Mouse (Mus musculus) intestine, embryonic 14.5 days (tissue): Measurements from ENCODE around the gene Ift172. TPM values are rescaled to one million over a fixed set of nuclear protein-coding genes. Genes with fewer than 3 reads are reported as not detected.
"Not testable (repeated sequence)": the region's sequence is repeated elsewhere in the genome, so short reads cannot be mapped to it uniquely, and the experiment has no call there.

Source experiments
- ATAC-seq: fragments of 200-750 bp; cut with Nextera tagmentation; replicated peaks from 2 replicates; pipeline ENCODE4 v1.8.0; 2017; ENCODE audit warnings: low read depth, moderate number of reproducible peaks, moderate TSS enrichment, moderate library complexity; ENCODE audit not compliant: low FRiP score, low TSS enrichment
- DNase-seq: peaks from one replicate; pipeline ENCODE4 v3.0.0-alpha.2; 2018; ENCODE audit warnings: low spot score
- H3K27ac ChIP-seq: fragments of 300-500 bp; sonication (generic); 2 replicates; pipeline ENCODE4 v1.5.1; 2014; ENCODE audit warnings: low read depth, mild to moderate bottlenecking, control low read depth
- H3K27me3 ChIP-seq: fragments of 300-500 bp; sonication (generic); replicated peaks from 2 replicates; pipeline ENCODE4 v1.6.1; 2014; ENCODE audit warnings: low read length, control low read depth; ENCODE audit not compliant: control insufficient read depth, insufficient read depth
- H3K36me3 ChIP-seq: fragments of 300-500 bp; sonication (generic); 2 replicates; pipeline ENCODE4 v1.6.1; 2014; ENCODE audit warnings: low read length, control low read depth; ENCODE audit not compliant: control insufficient read depth, insufficient read depth
- H3K4me1 ChIP-seq: fragments of 300-500 bp; sonication (generic); replicated peaks from 2 replicates; pipeline ENCODE4 v1.6.1; 2014; ENCODE audit warnings: low read length, control low read depth, mixed read lengths; ENCODE audit not compliant: control insufficient read depth, insufficient read depth
- H3K4me2 ChIP-seq: fragments of 300-500 bp; sonication (generic); 2 replicates; pipeline ENCODE4 v1.6.1; 2014; ENCODE audit warnings: low read length
- H3K4me3 ChIP-seq: fragments of 300-500 bp; sonication (generic); 2 replicates; pipeline ENCODE4 v1.5.1; 2014; ENCODE audit warnings: low read depth, low read length, control low read depth, mixed read lengths
- H3K9ac ChIP-seq: fragments of 300-500 bp; sonication (generic); 2 replicates; pipeline ENCODE4 v1.6.1; 2014; ENCODE audit warnings: mild to moderate bottlenecking, low read length
- H3K9me3 ChIP-seq: fragments of 300-500 bp; sonication (generic); 2 replicates; pipeline ENCODE4 v1.6.1; 2016; ENCODE audit warnings: low read length, control low read depth; ENCODE audit not compliant: control insufficient read depth
- WGBS: fragments of 180-500 bp; shearing (Covaris S2); extraction: QIAGEN DNeasy Blood & Tissue Kit; methylation state at CpG from one replicate; pipeline ENCODE4 v1.1.7; 2014; 5-methylcytosine and 5-hydroxymethylcytosine counted together
- polyA plus RNA-seq: library from polyadenylated mRNA; unstranded; fragments of >200 nt; fragmentation: Nextera tagmentation; extraction: Ambion mirVana; gene quantifications from 2 replicates; pipeline ENCODE4 v1.2.1, GENCODE M21; 2014

Gene Ift172
- polyA plus RNA-seq, 1 experiment from 2014 or later = 30.6 TPM

DNA sequence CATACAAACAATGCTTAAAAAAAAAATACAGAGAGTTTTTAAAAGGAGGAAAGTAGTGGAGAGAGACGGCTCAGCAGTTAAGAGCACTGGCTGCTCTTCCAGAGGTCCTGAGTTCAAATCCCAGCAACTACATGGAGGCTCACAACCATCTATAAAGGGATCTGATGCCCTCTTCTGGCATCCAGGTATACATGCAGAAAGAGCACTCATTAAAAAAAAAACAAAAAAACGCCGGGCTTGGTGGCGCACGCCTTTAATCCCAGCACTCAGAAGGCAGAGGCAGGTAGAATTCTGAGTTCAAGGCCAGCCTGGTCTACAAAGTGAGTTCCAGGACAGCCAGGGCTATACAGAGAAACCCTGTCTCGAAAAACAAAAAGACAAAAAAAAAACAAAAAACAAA, 74.4 kb downstream of the Ift172 start:
- H3K9ac ChIP-seq, DNase-seq, H3K4me3 ChIP-seq, H3K9me3 ChIP-seq, H3K4me1 ChIP-seq, H3K4me2 ChIP-seq, H3K27me3 ChIP-seq, ATAC-seq, H3K36me3 ChIP-seq, H3K27ac ChIP-seq: not testable (repeated sequence)
- 87% methylated on average over 6 of the region's 6 CpGs for WGBS

DNA sequence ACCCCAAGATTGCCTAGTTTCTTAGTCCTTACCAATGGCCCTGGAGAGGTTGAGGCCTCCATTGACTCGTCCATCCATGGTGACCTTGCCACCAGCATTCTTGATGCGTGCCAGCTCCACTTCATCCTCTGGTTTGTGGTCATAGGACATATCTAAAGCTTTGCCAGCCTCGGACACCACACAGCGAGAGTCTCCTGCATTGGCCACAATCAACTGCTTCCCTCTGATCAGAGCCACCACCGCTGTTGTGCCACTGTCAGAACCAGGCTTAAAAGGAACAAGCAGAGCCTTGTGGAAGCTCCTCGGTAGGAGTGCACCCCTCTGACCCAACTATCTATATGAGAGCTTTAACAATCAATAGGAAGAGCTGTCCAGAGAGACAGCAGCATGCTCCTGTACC, 86.5 kb downstream of the Ift172 start:
- H3K4me2 ChIP-seq = no peak overlapping the region
- peaks cover 65% of the 10 kb centered on the region for H3K36me3 ChIP-seq
- H3K27me3 ChIP-seq = no peaks in the 10 kb centered on the region
- H3K27ac ChIP-seq = no peak overlapping the region
- ATAC-seq (no peak), DNase-seq (no peak)
- no peak overlapping the region for H3K4me3 ChIP-seq
- 94% methylated on average over 6 of the region's 6 CpGs for WGBS
- H3K9ac ChIP-seq = no peak overlapping the region
- H3K4me1 ChIP-seq = peaks cover 14% of the 10 kb centered on the region
- H3K9me3 ChIP-seq = peaks cover 4% of the 10 kb centered on the region

DNA sequence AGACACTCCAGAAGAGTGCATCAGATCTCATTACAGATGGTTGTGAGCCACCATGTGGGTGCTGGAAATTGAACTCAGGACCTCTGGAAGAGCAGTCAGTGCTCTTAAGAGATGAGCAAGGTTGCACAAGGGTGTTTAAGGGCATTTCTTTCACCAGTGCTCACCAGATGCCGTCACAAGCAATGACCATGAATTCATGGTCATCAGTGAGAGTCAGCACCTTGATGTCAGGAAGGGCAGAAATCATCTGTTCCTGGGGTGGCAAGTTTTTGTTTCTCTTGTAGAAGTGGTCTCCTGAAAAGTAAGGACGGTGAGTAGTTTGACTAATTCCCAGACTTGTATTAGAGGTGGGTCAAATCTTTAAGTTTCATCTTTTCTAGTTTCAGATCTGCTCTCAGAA, 87.0 kb downstream of the Ift172 start:
- Histone ChIP-seq H3K4me3 (no peak overlapping the region), H3K27me3 (no peaks in the 10 kb centered on the region), H3K4me1 (peaks cover 14% of the 10 kb centered on the region), H3K27ac (no peak overlapping the region), H3K9me3 (peaks cover 4% of the 10 kb centered on the region), H3K36me3 (peaks cover 71% of the 10 kb centered on the region), H3K4me2 (no peak overlapping the region), H3K9ac (no peak overlapping the region)
- 87% methylated on average over 2 of the region's 2 CpGs for WGBS
- ATAC-seq = no peak
- no peak for DNase-seq

Other genes with a start within 250 kb of the Ift172 start
- 170 and 178 TPM in 2 replicates for gene Atraid, start 242.8 kb downstream of the Ift172 start, polyA plus RNA-seq
- gene Slc5a6, start 242.2 kb downstream of the Ift172 start, polyA plus RNA-seq = 12.2 and 12.3 TPM in 2 replicates
- gene Cad, start 236.3 kb downstream of the Ift172 start, polyA plus RNA-seq = 31.2 and 32.4 TPM in 2 replicates
- not detected in 2 replicates for gene Dnajc5g, start 184.8 kb downstream of the Ift172 start, polyA plus RNA-seq
- gene Slc30a3, start 182.9 kb downstream of the Ift172 start, polyA plus RNA-seq = 0.20 and 0.23 TPM in 2 replicates
- not detected in 2 replicates for gene Trim54, start 174.4 kb downstream of the Ift172 start, polyA plus RNA-seq
- not detected in 2 replicates for gene Ucn, start 152.3 kb downstream of the Ift172 start, polyA plus RNA-seq
- 62.2 and 72.5 TPM in 2 replicates for gene Mpv17, start 136.9 kb downstream of the Ift172 start, polyA plus RNA-seq
- 1.3 TPM in 2 replicates for gene Gm29609, start 111.2 kb downstream of the Ift172 start, polyA plus RNA-seq
- gene Gtf3c2, start 111.0 kb downstream of the Ift172 start, polyA plus RNA-seq = 70.3 and 74.9 TPM in 2 replicates
- gene Snx17, start 97.9 kb downstream of the Ift172 start, polyA plus RNA-seq = 127 and 134 TPM in 2 replicates
- gene Eif2b4, start 97.7 kb downstream of the Ift172 start, polyA plus RNA-seq = 63.6 and 65.0 TPM in 2 replicates
- 5.1 and 5.2 TPM in 2 replicates for gene Zfp513, start 88.8 kb downstream of the Ift172 start, polyA plus RNA-seq
- gene Ppm1g, start 70.4 kb downstream of the Ift172 start, polyA plus RNA-seq = 139 and 145 TPM in 2 replicates
- gene Nrbp1, start 50.3 kb downstream of the Ift172 start, polyA plus RNA-seq = 138 and 158 TPM in 2 replicates
- gene Gm9970, start 49.9 kb downstream of the Ift172 start, polyA plus RNA-seq = 0.48 and 0.60 TPM in 2 replicates
- gene Krtcap3, start 39.4 kb downstream of the Ift172 start, polyA plus RNA-seq = 59.4 and 71.9 TPM in 2 replicates
- 39.9 and 41.9 TPM in 2 replicates for gene Fndc4, start 5.0 kb upstream of the Ift172 start, polyA plus RNA-seq
- 0.42 and 0.60 TPM in 2 replicates for gene Gckr, start 6.3 kb upstream of the Ift172 start, polyA plus RNA-seq
- gene Zfp512, start 161.3 kb upstream of the Ift172 start, polyA plus RNA-seq = 43.7 and 48.4 TPM in 2 replicates
- 0.07 TPM in 1 of 2 replicates, not detected in the other for gene 4930548H24Rik, start 194.6 kb upstream of the Ift172 start, polyA plus RNA-seq
- 65.4 and 66.3 TPM in 2 replicates for gene Gpn1, start 203.6 kb upstream of the Ift172 start, polyA plus RNA-seq
- 25.4 and 28.3 TPM in 2 replicates for gene Slc4a1ap, start 235.9 kb upstream of the Ift172 start, polyA plus RNA-seq
- gene Supt7l, start 236.7 kb upstream of the Ift172 start, polyA plus RNA-seq = 14.5 and 16.7 TPM in 2 replicates